ENCODE assay signal across 18 mouse cellular contexts in the genomic region with DNA sequence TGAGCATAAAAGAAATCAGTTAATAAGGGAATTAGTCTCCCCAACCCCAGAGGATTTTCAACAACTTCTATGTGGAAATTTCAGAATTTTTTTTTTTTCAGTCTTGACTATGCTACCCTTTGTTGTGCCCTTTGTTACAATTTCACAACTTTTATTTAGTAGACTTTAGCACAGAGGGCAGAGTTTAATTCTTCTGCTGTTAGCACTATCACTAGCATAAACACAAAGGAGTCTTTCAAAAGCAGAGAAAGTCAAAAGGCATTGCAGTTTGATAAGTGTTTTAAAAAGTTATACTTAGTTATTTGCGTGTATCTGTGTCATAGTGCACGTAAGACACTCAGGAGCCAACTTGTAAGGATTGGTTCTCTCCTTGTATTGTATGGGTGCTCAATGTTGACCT.
"Had no signal": no experiment of that assay in that cellular context is flagged by ENCODE, and none has a peak within 500 bp of the region (broad histone marks: within the 10 kb centered on the region; RNA-seq: fewer than 3 reads in every experiment).

No protein-coding gene starts in this region.

- H3K9ac ChIP-seq: liver, embryonic 13.5 days; lung, embryonic 14.5 days; midbrain, embryonic 12.5 days; midbrain, embryonic 15.5 days; neural tube, embryonic 12.5 days; neural tube, embryonic 15.5 days had no signal

- H3K4me3 ChIP-seq: layer of hippocampus, adult 2 months; liver, embryonic 13.5 days; midbrain, embryonic 12.5 days; midbrain, embryonic 15.5 days; neural tube, embryonic 12.5 days; neural tube, embryonic 15.5 days had no signal

- H3K27me3 ChIP-seq: liver, embryonic 13.5 days; midbrain, embryonic 12.5 days; midbrain, embryonic 15.5 days; neural tube, embryonic 12.5 days; neural tube, embryonic 15.5 days had no signal

- H3K27ac ChIP-seq: kidney, postnatal 0 days; layer of hippocampus, adult 2 months; liver, embryonic 13.5 days; macrophage; midbrain, embryonic 12.5 days; midbrain, embryonic 15.5 days; neural tube, embryonic 12.5 days; neural tube, embryonic 15.5 days; stomach, postnatal 0 days had no signal

- ATAC-seq: intestine, embryonic 16.5 days; lung, postnatal 0 days; midbrain, embryonic 15.5 days had no signal

- DNase-seq: layer of hippocampus, adult 9-11 months; liver, embryonic 13.5 days; lung, embryonic 14.5 days; right cerebral cortex, adult 18-20 months; right cerebral cortex, postnatal 14 days; right cerebral cortex, postnatal 4 days; thymus, adult 2 months; thymus, postnatal 14 days had no signal

- H3K4me2 ChIP-seq: liver, embryonic 13.5 days; lung, embryonic 14.5 days; midbrain, embryonic 12.5 days; midbrain, embryonic 15.5 days; neural tube, embryonic 12.5 days; neural tube, embryonic 15.5 days had no signal

- H3K4me1 ChIP-seq: liver, embryonic 13.5 days; midbrain, embryonic 12.5 days; midbrain, embryonic 15.5 days; neural tube, embryonic 12.5 days; neural tube, embryonic 15.5 days had no signal

- H3K9me3 ChIP-seq: liver, embryonic 13.5 days; midbrain, embryonic 12.5 days; midbrain, embryonic 15.5 days; neural tube, embryonic 12.5 days; neural tube, embryonic 15.5 days had no signal
